Mouse (Mus musculus) embryo, embryonic 11.5 days (tissue): Measurements from ENCODE around the gene Sbpl.

Source experiments
- DNase-seq: peaks from one replicate; pipeline ENCODE4 v3.0.0-alpha.2; 2012; ENCODE audit warnings: low read depth, low spot score

The Sbpl gene

GRCm38 (mm10) chr17:23955174-23955573, at the start of gene Sbpl:
Gene Sbpl (minus strand): TSS chr17:23955274.
- DNase-seq: no peak

DNA sequence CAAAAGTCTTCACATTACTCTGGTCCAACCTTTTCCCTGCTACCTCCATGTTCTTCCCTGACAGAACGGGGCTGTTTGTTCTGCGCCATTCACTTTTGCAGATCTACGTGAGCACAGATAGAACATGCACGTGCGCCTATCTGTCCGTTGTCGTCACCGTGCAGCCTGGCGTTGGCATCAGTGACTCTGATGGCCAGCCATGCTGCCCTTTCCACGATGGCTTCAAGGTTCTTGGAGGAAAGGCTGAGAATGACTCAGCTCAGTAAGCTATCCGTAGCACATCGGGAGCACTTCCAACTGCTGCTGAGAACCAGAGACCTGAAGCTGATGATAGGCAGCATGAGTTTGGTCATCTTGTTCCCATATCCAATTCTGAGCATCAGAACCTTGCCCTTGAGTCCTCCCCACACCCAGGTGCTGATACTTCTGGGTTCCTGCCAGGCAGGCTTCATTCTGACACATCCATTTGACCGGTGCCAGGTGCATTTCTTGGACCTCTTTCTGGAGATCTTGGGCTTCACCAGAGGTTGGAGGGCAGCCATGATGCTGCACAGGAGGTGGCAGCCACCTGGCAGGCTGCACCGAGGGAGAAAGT, 49.1 kb upstream of the Sbpl start:
- DNase-seq: no peak

- DNase-seq: no peak
These were observed 45.3 kb upstream of the Sbpl start for GRCm38 (mm10) chr17:24000404-24000803.

DNA sequence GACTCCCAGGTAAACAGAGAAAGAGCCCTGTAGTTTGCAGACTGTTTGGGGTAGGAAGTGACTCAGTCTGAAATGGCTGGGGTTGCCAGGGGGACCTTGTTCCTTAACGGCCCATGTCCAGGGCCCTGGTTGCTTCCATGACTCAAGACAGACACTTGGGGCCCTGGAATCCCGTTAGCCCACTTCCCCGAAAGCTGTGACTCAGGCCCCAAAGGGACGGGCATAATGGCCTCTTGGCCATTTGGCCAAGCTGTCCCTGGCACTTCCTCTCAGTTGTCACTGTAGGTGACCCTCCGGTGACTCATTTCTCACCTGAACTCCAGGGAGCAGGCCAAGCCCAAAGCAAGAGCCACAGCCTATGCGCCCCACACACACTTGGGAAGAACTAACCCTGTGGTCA, 43.3 kb upstream of the Sbpl start:
- no peak for DNase-seq

DNA sequence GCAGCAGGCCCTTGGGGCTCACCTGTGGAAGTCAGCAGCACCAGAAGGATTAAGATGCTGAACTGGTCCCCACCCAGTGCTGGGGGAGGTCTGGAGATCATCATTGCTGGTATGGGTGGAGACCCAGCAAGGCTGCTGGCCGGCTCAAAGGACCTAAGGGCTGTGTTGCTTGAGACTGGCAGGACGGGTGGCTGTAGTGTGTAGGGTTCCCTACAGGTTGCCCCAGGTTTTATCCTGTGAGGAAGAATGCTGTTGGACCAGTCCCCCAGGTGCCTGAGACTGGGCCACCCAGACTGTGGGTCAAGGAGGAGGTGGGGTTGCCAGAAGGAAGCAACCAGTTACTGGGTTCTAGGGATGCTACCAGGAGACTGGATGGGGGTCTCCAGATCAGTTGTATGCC, 42.8 kb upstream of the Sbpl start, which contains the start of gene Prss22:
Gene Prss22 (minus strand): TSS at position 200 of the 400 bp plus-strand sequence.
- no peak for DNase-seq

- no peak for DNase-seq
These were observed 40.3 kb upstream of the Sbpl start for GRCm38 (mm10) chr17:23995421-23995820.

GRCm38 (mm10) chr17:23994667-23995066, 39.6 kb upstream of the Sbpl start:
- DNase-seq: no peak

GRCm38 (mm10) chr17:23993559-23994428, 38.7 kb upstream of the Sbpl start:
- peak; percentile 85 for DNase-seq

GRCm38 (mm10) chr17:23992789-23993553, 37.9 kb upstream of the Sbpl start:
- DNase-seq: no peak

- no peak for DNase-seq
These were observed 34.7 kb upstream of the Sbpl start for GRCm38 (mm10) chr17:23989802-23990201.

GRCm38 (mm10) chr17:23984989-23985388, 29.9 kb upstream of the Sbpl start:
- no peak for DNase-seq

DNA sequence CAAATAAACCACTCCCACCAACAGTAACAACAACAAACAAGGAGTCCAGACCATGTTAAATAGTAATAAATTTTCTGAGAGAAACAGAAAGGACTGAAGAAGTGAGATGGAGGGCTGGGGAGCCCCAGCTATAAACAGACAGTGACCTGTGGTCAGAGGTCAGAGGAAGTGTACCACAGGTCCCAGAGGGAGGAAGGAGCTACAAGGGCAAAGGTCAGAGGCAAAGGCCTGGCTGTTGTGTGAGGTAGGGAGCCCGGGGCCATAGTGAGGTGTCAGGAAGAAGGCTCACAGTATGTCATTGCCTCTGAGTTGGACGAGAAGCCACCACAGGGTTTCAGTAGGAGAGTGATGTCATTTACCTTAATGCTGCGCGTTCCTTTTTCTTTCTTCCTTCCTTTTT, 27.8 kb upstream of the Sbpl start:
- DNase-seq: no peak

- DNase-seq: no peak
These were observed 25.3 kb upstream of the Sbpl start, which contains the start of gene Prss30 for GRCm38 (mm10) chr17:23980297-23980909. Gene Prss30 (minus strand): TSS chr17:23980566.

DNA sequence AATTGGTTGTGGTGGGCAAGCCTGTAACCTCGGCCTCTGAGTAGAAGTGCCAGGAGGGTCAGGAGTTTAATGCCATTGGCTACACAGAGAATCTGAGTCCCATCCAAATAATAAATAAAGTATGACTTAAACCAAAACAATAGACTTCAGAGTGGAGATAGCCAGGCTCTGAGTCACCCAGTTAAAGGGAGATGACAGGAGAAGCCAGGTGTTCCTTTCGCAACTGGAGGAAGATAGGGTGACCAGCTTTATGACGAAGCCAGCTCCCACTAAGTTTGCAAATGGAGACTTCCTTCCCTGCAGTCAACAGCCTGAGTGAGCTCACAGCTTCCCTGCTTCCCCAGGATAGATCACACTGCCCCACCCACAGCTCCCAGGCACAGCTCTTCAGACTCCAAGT, 24.4 kb upstream of the Sbpl start:
- no peak for DNase-seq

GRCm38 (mm10) chr17:23976665-23977064, 21.6 kb upstream of the Sbpl start:
- no peak for DNase-seq

DNA sequence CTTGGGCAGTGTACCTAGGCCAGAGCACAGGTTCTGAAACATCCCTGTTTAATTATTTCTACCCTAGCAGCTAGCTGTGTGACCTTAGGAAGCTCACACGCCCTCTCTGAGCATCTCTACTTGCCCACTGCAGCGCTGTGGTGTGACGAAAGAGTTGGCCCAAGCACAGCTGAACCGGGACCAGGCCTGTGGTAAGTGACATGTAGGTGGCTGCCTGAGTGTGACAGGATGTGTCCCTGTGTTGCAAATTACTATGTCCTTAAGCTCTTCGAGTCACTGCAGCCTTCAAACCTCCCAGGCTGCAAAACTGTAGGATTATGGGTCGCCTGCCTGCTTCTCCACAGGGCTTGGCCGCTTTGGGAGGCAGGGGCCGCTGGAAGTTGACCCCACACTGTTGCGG, 16.2 kb upstream of the Sbpl start:
- no peak for DNase-seq

GRCm38 (mm10) chr17:23969231-23969630, 14.2 kb upstream of the Sbpl start:
- peak; percentile 38 for DNase-seq

DNA sequence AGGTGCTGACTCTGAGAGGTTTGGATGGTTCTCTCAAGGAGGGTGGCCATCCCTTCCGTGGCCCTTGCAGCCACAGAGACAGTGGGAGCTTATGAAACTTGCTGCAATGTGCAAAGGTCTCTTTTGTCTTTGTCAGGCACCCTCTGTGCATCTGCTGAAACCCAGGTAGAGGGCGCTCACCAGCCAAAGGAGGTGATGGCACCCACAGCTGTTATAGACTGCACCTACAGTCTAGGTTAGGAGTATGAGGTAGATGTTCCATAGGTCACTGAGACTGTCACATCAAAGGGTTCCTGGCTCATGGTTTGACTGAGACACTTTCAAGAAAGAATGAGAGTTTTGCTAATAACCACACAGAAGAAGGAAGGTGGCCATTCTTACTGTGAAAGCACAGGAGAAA, 13.7 kb upstream of the Sbpl start:
- no peak for DNase-seq

- DNase-seq: no peak
These were observed 11.8 kb upstream of the Sbpl start for GRCm38 (mm10) chr17:23966658-23967401.

GRCm38 (mm10) chr17:23965805-23966425, 10.8 kb upstream of the Sbpl start:
- no peak for DNase-seq
